Mouse (Mus musculus): ENCODE data around the gene Pacsin2.
"Not testable (repeated sequence)": the region's sequence is repeated elsewhere in the genome, so short reads cannot be mapped to it uniquely, and the experiment has no call there.

Pacsin2 gene

GRCm38 (mm10) chr15:83422299-83422981 is 42.0 kb downstream of the Pacsin2 start:
- no peak for DNase-seq

GRCm38 (mm10) chr15:83419562-83419961 is 44.8 kb downstream of the Pacsin2 start:
- no peak for DNase-seq

DNA sequence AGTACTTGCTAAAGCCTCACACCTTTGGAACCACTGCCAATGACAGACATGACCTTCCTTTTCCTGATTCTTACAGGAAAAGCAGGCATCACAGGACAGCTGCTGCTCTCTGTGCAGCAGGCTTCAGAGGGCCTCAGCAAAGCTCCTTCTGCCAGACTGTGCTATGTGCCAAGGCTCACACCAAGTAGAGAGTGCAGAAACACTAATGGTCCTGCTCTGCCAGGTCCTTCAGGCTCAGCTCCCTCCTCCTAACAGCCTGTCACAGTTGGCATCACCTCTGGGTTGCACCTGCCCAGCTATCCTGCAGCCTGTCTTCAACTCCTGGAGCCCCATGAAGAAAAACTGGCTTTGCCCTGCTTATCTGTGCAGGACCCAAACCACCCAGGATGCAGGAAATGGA is 45.7 kb downstream of the Pacsin2 start:
- DNase-seq: no peak

DNA sequence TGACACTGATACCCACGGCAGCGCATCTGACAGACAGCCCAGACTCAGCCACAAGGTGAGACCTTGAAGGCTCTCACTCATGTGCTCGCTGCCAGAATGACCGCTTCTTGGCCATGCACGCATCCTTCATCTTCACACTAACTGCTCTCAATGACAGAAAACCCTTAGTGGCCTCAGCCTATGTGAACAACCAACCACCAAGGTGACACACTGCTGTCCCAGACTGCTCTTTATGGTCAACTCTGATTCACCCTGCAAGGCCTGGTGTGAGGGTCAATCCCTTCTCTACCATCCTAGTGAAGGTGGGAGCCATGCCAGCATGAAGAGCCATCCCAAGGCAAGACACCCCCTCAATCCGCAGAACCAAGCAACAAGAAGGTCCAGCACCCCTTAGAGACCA is 46.5 kb downstream of the Pacsin2 start:
- no peak for DNase-seq

GRCm38 (mm10) chr15:83417407-83417806 is 47.0 kb downstream of the Pacsin2 start:
- DNase-seq: no peak

- DNase-seq: no peak
Observed at GRCm38 (mm10) chr15:83415391-83415790, 49.0 kb downstream of the Pacsin2 start.

DNA sequence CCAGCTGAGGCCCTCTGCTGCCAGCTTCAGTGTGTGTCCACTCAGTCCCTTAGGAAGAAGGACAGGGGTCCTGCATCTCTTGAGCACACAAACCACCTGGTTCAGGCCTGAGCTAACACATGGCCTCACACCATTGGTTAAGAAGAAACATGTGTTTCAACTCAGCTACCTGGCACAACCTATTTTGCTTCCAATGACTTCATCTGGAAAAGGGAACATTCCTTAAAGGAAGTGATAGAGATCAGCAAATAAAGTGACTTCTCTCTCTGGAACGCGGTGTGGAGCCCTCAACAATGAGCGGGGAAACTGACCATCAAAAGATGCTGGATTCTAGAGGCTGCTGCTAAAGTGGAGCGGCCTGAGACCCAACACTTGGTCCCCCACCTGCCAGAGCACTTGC is 52.8 kb downstream of the Pacsin2 start:
- DNase-seq: no peak

DNA sequence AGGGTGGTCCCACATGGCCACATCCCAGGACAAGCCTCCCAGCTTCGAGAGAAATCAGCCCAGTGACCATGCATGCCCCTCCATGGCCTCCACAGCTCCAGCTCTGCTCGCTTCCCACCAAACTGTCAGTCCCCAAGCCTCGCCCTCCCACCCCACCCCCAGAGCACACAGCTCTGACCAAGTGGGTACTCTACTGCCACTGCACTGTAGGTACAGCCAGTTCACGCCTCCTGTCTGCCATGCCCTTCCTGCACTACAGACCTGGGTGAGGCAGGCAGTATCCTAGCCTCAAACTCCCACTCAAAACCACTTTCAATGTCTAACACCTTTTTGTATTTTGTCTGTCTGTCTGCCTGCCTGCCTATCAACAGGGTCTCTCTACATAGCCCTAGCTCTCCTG is 53.7 kb downstream of the Pacsin2 start:
- DNase-seq: no peak

DNA sequence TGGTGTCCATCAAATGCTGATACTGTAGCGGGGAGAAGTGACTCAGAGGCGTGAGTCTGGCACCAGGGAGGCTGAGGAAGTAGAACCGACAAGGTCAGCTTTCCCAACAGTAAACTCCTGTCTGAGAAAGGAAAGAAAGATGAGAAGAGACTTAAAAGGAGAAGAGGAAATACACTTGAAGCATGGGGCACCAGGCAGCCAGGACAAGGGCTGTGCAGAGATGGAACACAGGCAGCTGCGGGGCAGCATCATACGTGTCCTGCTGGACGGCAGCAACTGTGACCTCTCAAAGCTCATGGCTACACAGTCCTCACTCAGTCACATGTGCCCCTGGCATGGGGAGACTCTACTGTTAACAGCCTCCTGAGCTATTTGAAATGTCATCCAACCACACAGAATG is 54.1 kb downstream of the Pacsin2 start:
- DNase-seq: no peak

DNA sequence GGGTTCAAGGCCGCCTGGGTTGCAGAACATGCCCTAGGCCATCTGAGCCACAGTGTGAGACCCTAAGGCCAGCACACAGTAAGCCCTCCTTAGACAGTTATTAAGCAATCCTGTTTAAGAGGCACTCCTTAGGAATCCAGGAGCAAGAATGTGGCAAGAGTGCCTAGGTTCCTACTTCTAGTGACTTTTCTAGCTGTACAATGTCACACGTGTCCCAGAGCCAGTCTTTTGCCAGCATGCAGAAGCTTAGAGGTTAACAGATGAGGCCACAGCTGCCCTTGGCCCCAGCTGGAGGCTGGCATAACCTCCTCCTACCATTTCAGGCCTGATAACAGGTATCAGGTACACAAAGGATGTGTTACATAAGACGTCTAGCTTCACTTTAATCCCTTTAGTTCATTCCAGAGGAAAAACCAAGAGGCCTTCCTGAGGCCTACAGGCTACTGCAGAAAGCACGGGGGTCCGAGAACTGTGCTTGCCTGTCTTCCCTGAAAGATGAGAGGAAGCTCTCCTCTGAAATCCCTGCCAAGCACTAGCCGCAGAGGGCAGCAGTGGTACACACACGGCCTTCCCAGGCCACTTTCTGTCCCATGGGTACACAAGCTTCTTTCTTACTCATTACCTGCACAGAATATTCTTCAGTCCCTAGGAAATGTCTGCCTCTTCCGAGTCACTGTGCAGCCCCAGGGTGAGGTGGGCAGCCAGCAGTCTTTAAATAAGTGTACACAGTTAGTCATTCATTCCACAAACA is 55.5 kb downstream of the Pacsin2 start:
- DNase-seq: no peak

- no peak for DNase-seq
Observed at GRCm38 (mm10) chr15:83408216-83408615, 56.2 kb downstream of the Pacsin2 start.

- no peak for DNase-seq
Observed at GRCm38 (mm10) chr15:83407502-83407901, 56.9 kb downstream of the Pacsin2 start.

DNA sequence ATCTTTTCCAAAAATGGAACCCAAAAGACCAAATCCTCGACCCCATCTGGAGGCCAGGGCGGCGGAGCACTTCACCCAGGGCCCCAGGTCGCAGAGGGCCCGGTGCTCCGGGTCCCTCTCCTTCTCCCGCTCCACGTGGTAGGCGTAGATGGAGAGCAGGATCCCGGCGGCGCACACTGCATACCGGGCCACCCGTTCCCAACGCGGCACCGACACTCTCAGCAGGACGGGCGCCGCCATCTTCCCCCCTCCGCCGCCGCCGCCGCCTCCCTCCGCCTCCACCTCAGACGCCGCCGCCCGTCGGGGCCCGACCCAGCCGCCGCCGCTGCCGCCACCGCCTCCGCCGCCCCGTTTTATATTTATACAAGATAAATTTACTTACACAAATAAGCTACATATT is 58.5 kb downstream of the Pacsin2 start:
- DNase-seq: not testable (repeated sequence)

DNA sequence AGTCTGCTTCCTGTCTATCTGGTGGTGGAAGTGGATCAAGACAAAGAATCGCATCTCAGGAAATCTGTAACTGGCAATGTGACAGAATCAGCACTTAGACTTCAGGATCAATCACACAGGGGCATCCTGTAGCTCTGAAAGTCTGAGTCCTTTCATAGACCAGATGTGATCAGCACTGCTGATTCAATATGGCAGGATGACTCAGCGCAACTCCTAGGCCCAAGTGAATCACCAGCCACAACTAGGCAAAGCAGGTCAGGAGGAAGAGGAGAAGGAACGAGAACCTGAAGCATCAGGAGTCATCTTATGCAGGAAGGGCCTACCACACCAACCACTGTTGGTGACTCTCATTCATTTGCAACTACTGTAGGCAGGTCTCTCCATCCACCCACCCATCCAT is 60.4 kb downstream of the Pacsin2 start:
- no peak for DNase-seq

DNA sequence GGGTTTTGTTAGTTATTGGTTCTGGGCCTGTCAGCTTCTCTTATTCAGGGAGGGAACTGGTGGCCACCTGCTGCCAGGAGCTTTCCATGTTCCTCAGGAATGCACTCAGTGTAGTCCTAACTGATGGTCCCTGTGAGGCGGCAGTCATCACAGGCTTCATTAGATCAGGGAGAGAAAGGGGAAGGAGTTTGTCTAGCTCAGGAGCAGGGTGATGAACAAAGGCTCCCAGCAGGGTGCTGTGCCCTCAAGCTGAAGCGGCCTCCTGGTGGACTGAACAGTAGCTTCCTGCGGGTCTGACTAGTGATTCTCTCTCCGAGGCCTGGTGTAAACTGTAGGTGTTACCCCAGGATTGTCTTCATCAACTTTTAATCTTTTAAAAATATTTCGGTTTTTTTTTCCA is 61.4 kb downstream of the Pacsin2 start:
- no peak for DNase-seq

GRCm38 (mm10) chr15:83392722-83393121 is 71.7 kb downstream of the Pacsin2 start:
- no peak for DNase-seq

- no peak for DNase-seq
Observed at GRCm38 (mm10) chr15:83387911-83388310, 76.5 kb downstream of the Pacsin2 start.

DNA sequence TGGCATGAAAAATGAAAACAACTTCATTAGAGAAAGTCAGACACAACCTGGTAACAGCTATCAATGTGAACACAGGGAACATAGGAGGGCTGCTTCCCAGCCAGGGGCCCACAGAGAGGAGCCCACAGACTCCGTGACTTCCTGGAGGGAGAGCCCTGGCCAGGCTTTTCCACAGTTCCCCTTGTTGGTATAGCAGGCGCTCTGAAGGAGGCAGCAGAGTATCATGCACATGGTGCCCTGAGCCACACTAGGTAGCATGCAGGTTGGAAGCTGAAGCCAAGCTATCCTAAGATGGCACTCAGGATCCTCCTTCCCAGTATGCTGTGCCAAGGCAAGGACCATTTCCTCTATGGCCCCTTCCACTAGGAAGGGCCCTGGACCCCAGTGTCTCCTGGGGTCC is 80.8 kb downstream of the Pacsin2 start:
- DNase-seq: no peak

GRCm38 (mm10) chr15:83383136-83383535 is 81.3 kb downstream of the Pacsin2 start:
- no peak for DNase-seq

GRCm38 (mm10) chr15:83382467-83382866 is 81.9 kb downstream of the Pacsin2 start:
- no peak for DNase-seq

DNA sequence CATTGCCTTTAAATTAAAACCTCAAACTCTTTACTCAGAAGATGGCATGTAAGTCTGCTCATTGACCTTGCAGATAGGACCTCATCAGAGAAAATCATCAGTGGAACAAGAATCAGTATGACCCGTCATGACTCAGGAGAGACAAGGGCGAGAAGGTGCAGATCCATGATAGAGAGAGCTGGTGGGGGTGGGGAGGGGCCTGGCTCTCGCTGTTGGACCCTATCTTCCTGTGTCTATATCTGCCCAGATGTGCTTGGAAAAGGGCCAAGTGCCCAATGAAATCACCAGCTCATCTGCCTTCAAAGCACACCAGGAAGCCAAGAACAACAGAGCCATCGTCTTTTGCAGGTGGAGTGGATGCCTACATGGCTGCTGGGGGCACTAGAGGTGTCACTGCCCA is 87.3 kb downstream of the Pacsin2 start:
- no peak for DNase-seq

- DNase-seq: peak; percentile 76
Observed at GRCm38 (mm10) chr15:83375136-83375535, 89.3 kb downstream of the Pacsin2 start.

GRCm38 (mm10) chr15:83374076-83374475 is 90.3 kb downstream of the Pacsin2 start:
- no peak for DNase-seq

GRCm38 (mm10) chr15:83368702-83369101 is 95.7 kb downstream of the Pacsin2 start:
- not testable (repeated sequence) for DNase-seq

GRCm38 (mm10) chr15:83368261-83368660 is 96.1 kb downstream of the Pacsin2 start:
- peak; percentile 70 for DNase-seq

Data from kidney, postnatal 10 days (tissue).